Mouse (Mus musculus): ENCODE measurements around the gene Rpusd1. TPM values are rescaled to one million over a fixed set of nuclear protein-coding genes. Genes with fewer than 3 reads are reported as not detected.
A peak's percentile ranks its signal among the peaks of the same experiment; 100 is the strongest.

Gene Rpusd1
- polyA plus RNA-seq, 1 experiment = 20.7 TPM

- H3K79me2 ChIP-seq (ENCODE audit: control insufficient read depth, insufficient read depth) = no peaks in the 10 kb centered on the region
- no peaks in the 10 kb centered on the region for H3K36me3 ChIP-seq (ENCODE audit: control insufficient read depth, insufficient read depth)
- H3K27me3 ChIP-seq (ENCODE audit: control insufficient read depth, insufficient read depth, insufficient read length) = peaks cover 7% of the 10 kb centered on the region
- H3ac ChIP-seq (ENCODE audit: control insufficient read depth, insufficient read length, low read depth) = no peak overlapping the region
- H3K79me3 ChIP-seq (ENCODE audit: low read depth) = no peaks in the 10 kb centered on the region
- H3K4me3 ChIP-seq (ENCODE audit: insufficient read depth, poor library complexity, severe bottlenecking) = no peak overlapping the region
- TF ChIP-seq MAX (IDR thresholded peaks at IDR 0.05) (no peak), CTCF (IDR thresholded peaks at IDR 0.05; ENCODE audit: control insufficient read depth, insufficient read depth, insufficient read length) (no peak), MYOG (IDR thresholded peaks at IDR 0.05; ENCODE audit: control insufficient read depth, extremely low read depth, insufficient read length) (no peak), FOSL1 (IDR thresholded peaks at IDR 0.05; ENCODE audit: insufficient read depth, low read length, poor library complexity, severe bottlenecking) (no peak)
These were observed 16.4 kb downstream of the Rpusd1 start for GRCm38 (mm10) chr17:25743831-25744230.

DNA sequence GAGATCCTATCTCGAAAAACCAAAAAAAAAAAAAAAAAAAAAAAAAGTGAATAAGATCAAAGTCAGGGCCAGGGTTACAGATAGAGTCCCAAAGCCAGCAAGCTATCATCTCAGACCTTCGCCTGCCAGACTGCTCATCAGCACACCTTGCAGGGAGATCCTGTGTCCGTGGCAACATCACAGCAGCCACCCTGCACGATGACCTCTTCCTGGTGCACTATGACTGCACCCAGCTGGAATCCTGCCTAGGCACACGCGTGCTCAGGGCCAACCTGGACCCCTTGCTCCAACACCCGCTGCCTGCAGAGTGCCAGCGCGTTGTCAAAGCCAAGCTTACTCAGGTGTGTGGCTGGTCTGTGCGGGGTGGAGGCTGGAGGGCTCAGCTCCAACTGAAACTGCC, 16.8 kb downstream of the Rpusd1 start:
- TF ChIP-seq CEBPB (IDR thresholded peaks at IDR 0.05; ENCODE audit: low read depth) (no peak), MAX (IDR thresholded peaks at IDR 0.05) (no peak), FOSL1 (IDR thresholded peaks at IDR 0.05; ENCODE audit: insufficient read depth, low read length, poor library complexity, severe bottlenecking) (no peak), CTCF (IDR thresholded peaks at IDR 0.05; ENCODE audit: control insufficient read depth, insufficient read depth, insufficient read length) (no peak), MYOG (IDR thresholded peaks at IDR 0.05; ENCODE audit: control insufficient read depth, extremely low read depth, insufficient read length) (no peak), USF1 (IDR thresholded peaks at IDR 0.05; ENCODE audit: low read depth) (no peak), MYOD1 (IDR thresholded peaks at IDR 0.05; ENCODE audit: control insufficient read depth, insufficient read length, low read depth) (no peak)
- H3K79me2 ChIP-seq (ENCODE audit: control insufficient read depth, insufficient read depth) = no peaks in the 10 kb centered on the region
- H3K79me3 ChIP-seq (ENCODE audit: low read depth) = no peaks in the 10 kb centered on the region
- no peaks in the 10 kb centered on the region for H3K36me3 ChIP-seq (ENCODE audit: control insufficient read depth, insufficient read depth)
- no peak overlapping the region for H3K4me3 ChIP-seq (ENCODE audit: insufficient read depth, poor library complexity, severe bottlenecking)
- H3ac ChIP-seq (ENCODE audit: control insufficient read depth, insufficient read length, low read depth) = no peak overlapping the region
- H3K27me3 ChIP-seq (ENCODE audit: control insufficient read depth, insufficient read depth, insufficient read length) = peaks cover 2% of the 10 kb centered on the region

- Histone ChIP-seq H3K79me3 (ENCODE audit: low read depth) (peaks cover 2% of the 10 kb centered on the region), H3ac (ENCODE audit: control insufficient read depth, insufficient read length, low read depth) (no peak overlapping the region), H3K27me3 (ENCODE audit: control insufficient read depth, insufficient read depth, insufficient read length) (no peaks in the 10 kb centered on the region), H3K79me2 (ENCODE audit: control insufficient read depth, insufficient read depth) (peaks cover 12% of the 10 kb centered on the region), H3K4me3 (ENCODE audit: insufficient read depth, poor library complexity, severe bottlenecking) (no peak overlapping the region), H3K36me3 (ENCODE audit: control insufficient read depth, insufficient read depth) (no peaks in the 10 kb centered on the region)
- no peak for TF ChIP-seq MAX (IDR thresholded peaks at IDR 0.05)
- no peak for TF ChIP-seq CEBPB (IDR thresholded peaks at IDR 0.05; ENCODE audit: low read depth)
- no peak for TF ChIP-seq USF1 (IDR thresholded peaks at IDR 0.05; ENCODE audit: low read depth)
- no peak for TF ChIP-seq MYOG (IDR thresholded peaks at IDR 0.05; ENCODE audit: control insufficient read depth, extremely low read depth, insufficient read length)
- TF ChIP-seq MYOD1 (IDR thresholded peaks at IDR 0.05; ENCODE audit: control insufficient read depth, insufficient read length, low read depth) = no peak
- no peak for TF ChIP-seq FOSL1 (IDR thresholded peaks at IDR 0.05; ENCODE audit: insufficient read depth, low read length, poor library complexity, severe bottlenecking)
- no peak for TF ChIP-seq CTCF (IDR thresholded peaks at IDR 0.05; ENCODE audit: control insufficient read depth, insufficient read depth, insufficient read length)
These were observed 20.8 kb downstream of the Rpusd1 start for GRCm38 (mm10) chr17:25748238-25748637.

DNA sequence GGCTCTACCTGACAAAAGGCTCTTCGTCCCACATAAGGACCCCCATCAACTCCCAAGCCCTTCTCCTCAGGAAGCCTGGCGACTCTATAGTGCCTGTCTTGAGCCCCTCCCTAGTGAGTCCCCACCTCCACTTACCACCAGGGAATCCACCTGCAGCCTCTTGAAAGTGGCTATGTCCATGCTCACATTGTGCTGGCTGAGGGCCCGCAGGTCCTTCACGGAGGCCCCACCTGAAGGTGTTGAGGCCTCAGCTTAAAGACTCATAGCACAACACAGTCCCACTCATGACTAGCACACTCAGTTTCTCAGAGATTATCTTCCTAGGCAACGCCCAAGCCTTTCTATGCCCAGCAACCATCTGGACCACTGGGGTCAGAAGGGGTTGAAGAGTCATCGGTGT, 21.8 kb downstream of the Rpusd1 start:
- no peaks in the 10 kb centered on the region for H3K27me3 ChIP-seq (ENCODE audit: control insufficient read depth, insufficient read depth, insufficient read length)
- no peak overlapping the region for H3K4me3 ChIP-seq (ENCODE audit: insufficient read depth, poor library complexity, severe bottlenecking)
- H3K79me2 ChIP-seq (ENCODE audit: control insufficient read depth, insufficient read depth) = peaks cover 19% of the 10 kb centered on the region
- no peaks in the 10 kb centered on the region for H3K36me3 ChIP-seq (ENCODE audit: control insufficient read depth, insufficient read depth)
- TF ChIP-seq CEBPB (IDR thresholded peaks at IDR 0.05; ENCODE audit: low read depth) (no peak), MYOD1 (IDR thresholded peaks at IDR 0.05; ENCODE audit: control insufficient read depth, insufficient read length, low read depth) (no peak), MAX (IDR thresholded peaks at IDR 0.05) (no peak), MYOG (IDR thresholded peaks at IDR 0.05; ENCODE audit: control insufficient read depth, extremely low read depth, insufficient read length) (no peak), CTCF (IDR thresholded peaks at IDR 0.05; ENCODE audit: control insufficient read depth, insufficient read depth, insufficient read length) (no peak), FOSL1 (IDR thresholded peaks at IDR 0.05; ENCODE audit: insufficient read depth, low read length, poor library complexity, severe bottlenecking) (no peak), USF1 (IDR thresholded peaks at IDR 0.05; ENCODE audit: low read depth) (no peak)
- no peak overlapping the region for H3ac ChIP-seq (ENCODE audit: control insufficient read depth, insufficient read length, low read depth)
- H3K79me3 ChIP-seq (ENCODE audit: low read depth) = peaks cover 2% of the 10 kb centered on the region

DNA sequence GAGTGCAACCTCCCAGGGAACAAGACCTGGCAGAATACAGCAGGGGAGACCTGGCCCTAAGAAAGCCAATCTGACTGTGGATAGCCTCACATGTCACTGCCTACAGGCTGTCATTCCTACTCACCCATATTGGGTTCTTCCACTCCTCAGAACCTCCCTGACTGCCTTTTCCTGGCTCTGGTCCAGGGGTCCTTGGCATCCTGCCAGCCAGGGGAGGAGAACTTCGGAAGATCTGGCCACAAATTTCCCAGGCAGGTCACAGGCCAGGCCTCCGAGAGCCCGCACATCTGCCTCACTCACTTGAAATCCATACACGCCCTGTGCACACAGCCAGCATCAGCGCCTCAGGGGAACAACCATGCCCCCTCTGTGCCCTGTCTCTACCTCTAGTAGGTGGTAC, 24.0 kb downstream of the Rpusd1 start:
- Histone ChIP-seq H3K4me3 (ENCODE audit: insufficient read depth, poor library complexity, severe bottlenecking) (no peak overlapping the region), H3K36me3 (ENCODE audit: control insufficient read depth, insufficient read depth) (no peaks in the 10 kb centered on the region), H3K27me3 (ENCODE audit: control insufficient read depth, insufficient read depth, insufficient read length) (no peaks in the 10 kb centered on the region), H3ac (ENCODE audit: control insufficient read depth, insufficient read length, low read depth) (no peak overlapping the region), H3K79me2 (ENCODE audit: control insufficient read depth, insufficient read depth) (peaks cover 19% of the 10 kb centered on the region), H3K79me3 (ENCODE audit: low read depth) (peaks cover 2% of the 10 kb centered on the region)
- no peak for TF ChIP-seq CTCF (IDR thresholded peaks at IDR 0.05; ENCODE audit: control insufficient read depth, insufficient read depth, insufficient read length)
- no peak for TF ChIP-seq MAX (IDR thresholded peaks at IDR 0.05)
- no peak for TF ChIP-seq USF1 (IDR thresholded peaks at IDR 0.05; ENCODE audit: low read depth)
- no peak for TF ChIP-seq MYOD1 (IDR thresholded peaks at IDR 0.05; ENCODE audit: control insufficient read depth, insufficient read length, low read depth)
- no peak for TF ChIP-seq FOSL1 (IDR thresholded peaks at IDR 0.05; ENCODE audit: insufficient read depth, low read length, poor library complexity, severe bottlenecking)
- no peak for TF ChIP-seq MYOG (IDR thresholded peaks at IDR 0.05; ENCODE audit: control insufficient read depth, extremely low read depth, insufficient read length)
- TF ChIP-seq CEBPB (IDR thresholded peaks at IDR 0.05; ENCODE audit: low read depth) = no peak

GRCm38 (mm10) chr17:25754241-25754640, 26.8 kb downstream of the Rpusd1 start, which contains the start of gene Msln:
Msln (minus strand) TSS chr17:25754378.
- no peak for TF ChIP-seq MYOG (IDR thresholded peaks at IDR 0.05; ENCODE audit: control insufficient read depth, extremely low read depth, insufficient read length)
- no peak for TF ChIP-seq MAX (IDR thresholded peaks at IDR 0.05)
- TF ChIP-seq USF1 (IDR thresholded peaks at IDR 0.05; ENCODE audit: low read depth) = no peak
- no peak for TF ChIP-seq MYOD1 (IDR thresholded peaks at IDR 0.05; ENCODE audit: control insufficient read depth, insufficient read length, low read depth)
- no peak for TF ChIP-seq FOSL1 (IDR thresholded peaks at IDR 0.05; ENCODE audit: insufficient read depth, low read length, poor library complexity, severe bottlenecking)
- no peak for TF ChIP-seq CTCF (IDR thresholded peaks at IDR 0.05; ENCODE audit: control insufficient read depth, insufficient read depth, insufficient read length)
- TF ChIP-seq CEBPB (IDR thresholded peaks at IDR 0.05; ENCODE audit: low read depth) = no peak
- no peaks in the 10 kb centered on the region for H3K36me3 ChIP-seq (ENCODE audit: control insufficient read depth, insufficient read depth)
- peaks cover 2% of the 10 kb centered on the region for H3K79me3 ChIP-seq (ENCODE audit: low read depth)
- peaks cover 19% of the 10 kb centered on the region for H3K79me2 ChIP-seq (ENCODE audit: control insufficient read depth, insufficient read depth)
- H3K27me3 ChIP-seq (ENCODE audit: control insufficient read depth, insufficient read depth, insufficient read length) = no peaks in the 10 kb centered on the region
- H3ac ChIP-seq (ENCODE audit: control insufficient read depth, insufficient read length, low read depth) = peak within 1 kb of the TSS; percentile 45
- peak within 1 kb of the TSS; percentile 16 for H3K4me3 ChIP-seq (ENCODE audit: insufficient read depth, poor library complexity, severe bottlenecking)

All from C2C12 (cell line).